Mouse (Mus musculus) spleen, adult 18-20 months (tissue): ENCODE measurements at regions not wholly inside any gene's neighbourhood (a gene's known extent, or its start where the extent isn't known, plus 50 kb on each side); places are given as distances from the start of the nearest gene placed in this dataset.

Source experiments
- DNase-seq, 2 experiments: peaks; one replicate each; pipeline ENCODE4 v3.0.0; 2022; ENCODE audit warnings: mixed read lengths in 2 of 2

GRCm38 (mm10) chr3:127977240-127977639 lies 81.1 kb upstream of the Fam241a start:
- no peak for DNase-seq

GRCm38 (mm10) chr3:127970891-127971290 lies 74.8 kb upstream of the Fam241a start:
- peak in 1 of 2 experiments; percentile 30 for DNase-seq

- no peak for DNase-seq
These were observed 71.0 kb upstream of the Fam241a start for GRCm38 (mm10) chr3:127967170-127967569.

- no peak for DNase-seq
These were observed 70.1 kb upstream of the Fam241a start for GRCm38 (mm10) chr3:127966214-127966613.

- no peak for DNase-seq
These were observed 63.0 kb upstream of the Fam241a start for GRCm38 (mm10) chr3:127958919-127959684.

GRCm38 (mm10) chr3:127954856-127955255 lies 58.7 kb upstream of the Fam241a start:
- no peak for DNase-seq

- DNase-seq, result no peak
These were observed 57.5 kb upstream of the Fam241a start for GRCm38 (mm10) chr3:127953610-127954009.

GRCm38 (mm10) chr3:127948898-127949620 lies 52.9 kb upstream of the Fam241a start:
- peak in 1 of 2 experiments; percentile 24 for DNase-seq

GRCm38 (mm10) chr3:127948326-127948725 lies 52.2 kb upstream of the Fam241a start:
- DNase-seq, result no peak
